Mouse (Mus musculus) liver, embryonic 16.5 days (tissue): Measurements from ENCODE around the gene Mecom. TPM values are rescaled to one million over a fixed set of nuclear protein-coding genes. Genes with fewer than 3 reads are reported as not detected.

ENCODE experiments used
- ATAC-seq: fragments of 200-750 bp; cut with Nextera tagmentation; 2 replicates; pipeline ENCODE4 v1.8.0; 2017; ENCODE audit warnings: low read depth, mild to moderate bottlenecking, moderate number of reproducible peaks, moderate library complexity
- H3K27ac ChIP-seq: fragments of 300-500 bp; sonication (generic); 2 replicates; pipeline ENCODE4 v1.5.1; 2014; ENCODE audit warnings: mild to moderate bottlenecking, low read length
- H3K27me3 ChIP-seq: fragments of 300-500 bp; sonication (generic); 2 replicates; pipeline ENCODE4 v1.6.1; 2014; ENCODE audit warnings: low read depth, low read length, mixed read lengths; ENCODE audit not compliant: control insufficient read depth, insufficient read depth
- H3K36me3 ChIP-seq: fragments of 300-500 bp; sonication (generic); 2 replicates; pipeline ENCODE4 v1.6.1; 2014; ENCODE audit warnings: mild to moderate bottlenecking; ENCODE audit not compliant: control insufficient read depth, insufficient read depth
- H3K4me1 ChIP-seq: fragments of 300-500 bp; sonication (generic); 2 replicates; pipeline ENCODE4 v1.6.1; 2014; ENCODE audit warnings: low read depth, low read length, mixed read lengths; ENCODE audit not compliant: control insufficient read depth
- H3K4me2 ChIP-seq: fragments of 300-500 bp; sonication (generic); 2 replicates; pipeline ENCODE4 v1.6.1; 2014; ENCODE audit warnings: low read depth, low read length, mixed read lengths
- H3K4me3 ChIP-seq: fragments of 300-500 bp; sonication (generic); 2 replicates; pipeline ENCODE4 v1.5.1; 2014; ENCODE audit warnings: low read depth, mild to moderate bottlenecking, low read length
- H3K9ac ChIP-seq: fragments of 300-500 bp; sonication (generic); 2 replicates; pipeline ENCODE4 v1.6.1; 2014; ENCODE audit warnings: low read depth, low read length
- H3K9me3 ChIP-seq: fragments of 300-500 bp; sonication (generic); replicated peaks from 2 replicates; pipeline ENCODE4 v1.6.1; 2016; ENCODE audit warnings: low read length; ENCODE audit not compliant: control insufficient read depth
- WGBS: fragments of 180-500 bp; shearing (Covaris S2); extraction: QIAGEN DNeasy Blood & Tissue Kit; methylation state at CpG from one replicate; pipeline ENCODE4 v1.1.7; 2014; ENCODE audit not compliant: insufficient replicate concordance; 5-methylcytosine and 5-hydroxymethylcytosine counted together
- polyA plus RNA-seq: library from polyadenylated mRNA; unstranded; fragments of >200 nt; fragmentation: Nextera tagmentation; extraction: Ambion mirVana; gene quantifications from 2 replicates; pipeline ENCODE4 v1.2.1, GENCODE M21; 2015

Gene Mecom
- polyA plus RNA-seq, 1 experiment from 2014 or later: 1.0 TPM

- WGBS: 59% methylated on average over 3 of the region's 3 CpGs
- Histone ChIP-seq H3K27ac (no peak overlapping the region), H3K4me3 (no peak overlapping the region), H3K9ac (no peak overlapping the region), H3K4me2 (no peak overlapping the region), H3K9me3 (no peaks in the 10 kb centered on the region), H3K4me1 (no peaks in the 10 kb centered on the region), H3K27me3 (no peaks in the 10 kb centered on the region), H3K36me3 (no peaks in the 10 kb centered on the region)
- no peak for ATAC-seq
These were observed 414.8 kb downstream of the Mecom start for GRCm38 (mm10) chr3:30132981-30133380.

DNA sequence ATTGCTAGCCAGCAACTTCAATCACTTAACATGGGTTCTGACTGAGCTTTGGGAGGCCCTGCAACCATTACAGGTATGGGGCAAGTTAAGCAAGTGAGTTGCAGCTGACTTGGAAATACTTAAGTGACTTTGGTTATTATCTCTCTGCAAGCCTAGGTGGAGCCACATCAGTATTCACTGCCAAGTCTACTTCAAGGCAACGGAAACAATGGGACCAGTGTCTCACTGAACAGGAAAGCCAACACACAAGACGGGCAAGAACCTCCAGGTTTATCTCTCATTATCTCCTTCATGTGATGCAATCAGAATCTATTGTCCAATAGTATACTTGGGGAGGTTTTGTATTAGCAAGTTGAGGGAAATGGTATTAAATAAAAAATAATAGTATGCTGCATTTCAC lies 415.4 kb downstream of the Mecom start:
- 53% methylated on average over 2 of the region's 2 CpGs for WGBS
- Histone ChIP-seq H3K4me1 (no peaks in the 10 kb centered on the region), H3K27me3 (no peaks in the 10 kb centered on the region), H3K9ac (no peak overlapping the region), H3K9me3 (no peaks in the 10 kb centered on the region), H3K4me2 (no peak overlapping the region), H3K4me3 (no peak overlapping the region), H3K36me3 (no peaks in the 10 kb centered on the region), H3K27ac (no peak overlapping the region)
- no peak for ATAC-seq

GRCm38 (mm10) chr3:30130495-30130894 lies 417.3 kb downstream of the Mecom start:
- Histone ChIP-seq H3K36me3 (no peaks in the 10 kb centered on the region), H3K27me3 (no peaks in the 10 kb centered on the region), H3K9me3 (no peaks in the 10 kb centered on the region), H3K27ac (no peak overlapping the region), H3K4me1 (no peaks in the 10 kb centered on the region), H3K4me3 (no peak overlapping the region), H3K9ac (no peak overlapping the region), H3K4me2 (no peak overlapping the region)
- no peak for ATAC-seq
- 59% methylated on average over 4 of the region's 4 CpGs for WGBS

GRCm38 (mm10) chr3:30122618-30123017 lies 425.2 kb downstream of the Mecom start:
- Histone ChIP-seq H3K9me3 (no peaks in the 10 kb centered on the region), H3K4me1 (no peaks in the 10 kb centered on the region), H3K9ac (no peak overlapping the region), H3K36me3 (no peaks in the 10 kb centered on the region), H3K27ac (no peak overlapping the region), H3K4me3 (no peak overlapping the region), H3K27me3 (no peaks in the 10 kb centered on the region), H3K4me2 (no peak overlapping the region)
- WGBS: 64% methylated on average over 3 of the region's 3 CpGs
- no peak for ATAC-seq

DNA sequence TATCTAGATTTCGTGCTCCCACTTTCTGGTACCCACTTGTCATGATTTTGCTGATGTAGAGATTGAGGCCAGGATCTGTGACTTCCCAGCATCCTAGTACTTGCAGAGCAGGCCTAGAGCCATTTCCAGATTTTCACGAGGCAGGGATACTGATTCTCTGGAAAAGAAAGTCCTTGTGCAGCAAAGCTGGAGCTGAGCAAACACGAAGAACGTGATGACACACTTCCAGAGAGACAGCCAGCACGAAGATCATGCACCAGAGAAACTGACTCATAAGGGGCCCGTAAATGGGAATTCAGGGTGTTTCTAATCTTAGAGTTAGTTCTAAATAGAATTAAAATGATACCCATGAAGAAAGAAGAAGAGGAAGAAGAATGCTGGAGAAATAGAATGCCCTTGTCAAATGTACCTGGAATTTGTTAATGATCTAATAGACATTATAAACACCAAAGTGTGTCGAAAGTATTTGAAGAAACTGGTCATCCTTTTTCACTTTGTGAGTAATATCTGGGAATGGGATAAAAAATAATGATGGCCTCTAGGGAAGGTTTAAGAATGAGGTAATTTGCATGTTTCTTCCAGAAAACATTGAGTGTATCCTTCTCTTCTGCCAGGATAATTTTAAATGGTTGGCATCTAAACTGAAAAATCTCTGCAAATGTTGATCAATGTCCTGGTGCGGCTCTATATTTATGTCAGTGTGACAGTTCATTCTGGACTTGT lies 426.9 kb downstream of the Mecom start:
- Histone ChIP-seq H3K4me2 (no peak overlapping the region), H3K27ac (no peak overlapping the region), H3K9ac (no peak overlapping the region), H3K36me3 (no peaks in the 10 kb centered on the region), H3K27me3 (no peaks in the 10 kb centered on the region), H3K9me3 (no peaks in the 10 kb centered on the region), H3K4me1 (no peaks in the 10 kb centered on the region), H3K4me3 (no peak overlapping the region)
- no peak for ATAC-seq
- WGBS: 60% methylated on average over 8 of the region's 8 CpGs

DNA sequence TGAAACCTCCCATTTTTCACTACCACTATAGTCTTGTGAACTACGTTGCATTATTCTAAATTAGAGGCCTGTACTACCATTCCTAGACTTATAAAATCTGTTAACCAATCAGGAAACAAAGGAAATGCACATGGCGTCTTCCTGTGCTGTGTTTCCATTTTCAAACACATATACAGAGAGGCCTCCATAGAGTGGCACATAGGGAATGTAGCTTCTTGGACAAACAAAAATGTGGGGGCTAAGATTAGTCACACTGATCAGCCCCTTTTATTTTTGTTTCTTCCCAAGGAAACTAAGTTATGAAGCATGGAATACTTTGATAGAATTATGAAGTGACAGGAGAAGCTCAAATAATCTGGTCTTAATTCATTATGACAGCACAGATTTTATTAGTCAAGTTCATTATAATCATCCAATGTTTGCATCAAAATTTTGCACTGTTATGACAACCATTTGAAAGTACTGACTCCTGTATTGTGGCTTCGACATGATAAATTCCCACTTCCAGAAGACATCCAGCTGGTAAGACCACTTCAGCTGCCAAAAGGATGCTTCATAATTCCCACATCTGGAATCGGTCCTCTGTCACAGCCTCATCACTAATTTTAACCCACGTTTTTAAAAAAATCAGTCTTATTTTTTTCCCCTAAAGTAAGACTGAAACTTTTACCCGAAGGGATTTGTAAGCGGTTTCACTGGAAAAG lies 429.1 kb downstream of the Mecom start:
- Histone ChIP-seq H3K27ac (no peak overlapping the region), H3K9ac (no peak overlapping the region), H3K4me3 (no peak overlapping the region), H3K4me2 (no peak overlapping the region), H3K9me3 (no peaks in the 10 kb centered on the region), H3K4me1 (no peaks in the 10 kb centered on the region), H3K27me3 (no peaks in the 10 kb centered on the region), H3K36me3 (no peaks in the 10 kb centered on the region)
- 54% methylated on average over 7 of the region's 7 CpGs for WGBS
- ATAC-seq: no peak

GRCm38 (mm10) chr3:30113249-30113770 lies 434.5 kb downstream of the Mecom start:
- WGBS: 50% methylated on average over 3 of the region's 3 CpGs

GRCm38 (mm10) chr3:30107945-30108670 lies 439.7 kb downstream of the Mecom start:
- Histone ChIP-seq H3K27ac (no peak overlapping the region), H3K4me3 (no peak overlapping the region), H3K4me2 (no peak overlapping the region), H3K9me3 (no peaks in the 10 kb centered on the region), H3K27me3 (no peaks in the 10 kb centered on the region), H3K4me1 (no peaks in the 10 kb centered on the region), H3K9ac (no peak overlapping the region), H3K36me3 (no peaks in the 10 kb centered on the region)
- ATAC-seq: no peak
- 69% methylated on average over 9 of the region's 9 CpGs for WGBS

More at GRCm38 (mm10) chr3:30113249-30113770, 434.5 kb downstream of the Mecom start:
- Histone ChIP-seq H3K9ac (no peak overlapping the region), H3K27me3 (no peaks in the 10 kb centered on the region), H3K4me1 (no peaks in the 10 kb centered on the region), H3K4me2 (no peak overlapping the region), H3K36me3 (no peaks in the 10 kb centered on the region), H3K27ac (no peak overlapping the region), H3K4me3 (no peak overlapping the region), H3K9me3 (no peaks in the 10 kb centered on the region)
- ATAC-seq: no peak
